Mouse (Mus musculus) heart, adult 8-10 months (tissue): ENCODE measurements around the gene Lag3. TPM values are rescaled to one million over a fixed set of nuclear protein-coding genes. Genes with fewer than 3 reads are reported as not detected.
A peak's percentile ranks its signal among the peaks of the same experiment; 100 is the strongest.
"Not testable (repeated sequence)": the region's sequence is repeated elsewhere in the genome, so short reads cannot be mapped to it uniquely, and the experiment has no call there.

Experiments used
- DNase-seq: peaks from one replicate; pipeline ENCODE4 v3.0.0; 2022; ENCODE audit warnings: low spot score
- total RNA-seq, 4 experiments: library from RNA; stranded (reverse); gene quantifications; 2 replicates each; pipeline ENCODE4 v1.2.4; 2022

Gene Lag3
- total RNA-seq, 4 experiments from 2014 or later = 0.24 to 0.75 TPM; not detected in 2

GRCm38 (mm10) chr6:124900801-124901480 lies 10.6 kb downstream of the Lag3 start:
- no peak for DNase-seq

GRCm38 (mm10) chr6:124900056-124900800 lies 11.3 kb downstream of the Lag3 start:
- no peak for DNase-seq

GRCm38 (mm10) chr6:124898359-124898758 lies 13.1 kb downstream of the Lag3 start:
- DNase-seq = no peak

- DNase-seq = not testable (repeated sequence)
Measured at GRCm38 (mm10) chr6:124894113-124894512, 17.4 kb downstream of the Lag3 start.

GRCm38 (mm10) chr6:124890997-124891396 lies 20.5 kb downstream of the Lag3 start:
- no peak for DNase-seq

- DNase-seq = no peak
Measured at GRCm38 (mm10) chr6:124888555-124889125, 22.9 kb downstream of the Lag3 start.

GRCm38 (mm10) chr6:124887986-124888385 lies 23.5 kb downstream of the Lag3 start, which contains the start of gene Cd4:
Gene Cd4, minus strand, starts transcription at chr6:124888221.
- DNase-seq = no peak

GRCm38 (mm10) chr6:124885956-124886381 lies 25.5 kb downstream of the Lag3 start:
- DNase-seq = no peak

GRCm38 (mm10) chr6:124884714-124885500 lies 26.6 kb downstream of the Lag3 start:
- DNase-seq = peak; percentile 33

- no peak for DNase-seq
Measured at GRCm38 (mm10) chr6:124883351-124883750, 28.2 kb downstream of the Lag3 start.

- DNase-seq = no peak
Measured at GRCm38 (mm10) chr6:124881821-124882220, 29.7 kb downstream of the Lag3 start.

GRCm38 (mm10) chr6:124879390-124879789 lies 32.1 kb downstream of the Lag3 start:
- DNase-seq = no peak

GRCm38 (mm10) chr6:124874348-124874747 lies 37.2 kb downstream of the Lag3 start:
- no peak for DNase-seq

GRCm38 (mm10) chr6:124866560-124866959 lies 44.9 kb downstream of the Lag3 start:
- DNase-seq = no peak

- no peak for DNase-seq
Measured at GRCm38 (mm10) chr6:124865766-124866362, 45.6 kb downstream of the Lag3 start.

GRCm38 (mm10) chr6:124863658-124864298 lies 47.7 kb downstream of the Lag3 start, which contains the start of gene Gpr162:
Gene Gpr162, minus strand, starts transcription at chr6:124863983.
- no peak for DNase-seq

GRCm38 (mm10) chr6:124863125-124863657 lies 48.3 kb downstream of the Lag3 start:
- no peak for DNase-seq

- no peak for DNase-seq
Measured at GRCm38 (mm10) chr6:124862406-124863124, 48.9 kb downstream of the Lag3 start.

GRCm38 (mm10) chr6:124861802-124862201 lies 49.7 kb downstream of the Lag3 start:
- no peak for DNase-seq

GRCm38 (mm10) chr6:124861266-124861665 lies 50.2 kb downstream of the Lag3 start:
- no peak for DNase-seq
